Mouse (Mus musculus) embryo, embryonic 11 days (tissue): Measurements from ENCODE around the gene Best2.

Experiments used
- DNase-seq: peaks from one replicate; pipeline ENCODE4 v3.0.0-alpha.2; 2015

The Best2 gene

GRCm38 (mm10) chr8:84981644-84982498, 32.5 kb downstream of the Best2 start:
- no peak for DNase-seq

- peak; percentile 45 for DNase-seq
Measured at GRCm38 (mm10) chr8:84980622-84981358, 33.5 kb downstream of the Best2 start.

GRCm38 (mm10) chr8:84979599-84980421, 34.5 kb downstream of the Best2 start:
- peak; percentile 91 for DNase-seq

GRCm38 (mm10) chr8:84978248-84978940, 35.9 kb downstream of the Best2 start, which contains the start of gene Junb:
TSS of gene Junb (minus strand) at chr8:84978718.
- DNase-seq, result peak; percentile 90

- peak; percentile 76 for DNase-seq
Measured at GRCm38 (mm10) chr8:84977435-84978247, 36.7 kb downstream of the Best2 start.

- DNase-seq, result no peak
Measured at GRCm38 (mm10) chr8:84976763-84977434, 37.4 kb downstream of the Best2 start.

GRCm38 (mm10) chr8:84976031-84976762, 38.1 kb downstream of the Best2 start:
- DNase-seq, result peak; percentile 96

GRCm38 (mm10) chr8:84975434-84975833, 38.9 kb downstream of the Best2 start:
- peak; percentile 53 for DNase-seq

GRCm38 (mm10) chr8:84974543-84975142, 39.7 kb downstream of the Best2 start:
- DNase-seq, result no peak

- peak; percentile 76 for DNase-seq
Measured at GRCm38 (mm10) chr8:84973803-84974542, 40.4 kb downstream of the Best2 start.

GRCm38 (mm10) chr8:84973079-84973478, 41.3 kb downstream of the Best2 start:
- DNase-seq, result no peak

GRCm38 (mm10) chr8:84970913-84971312, 43.4 kb downstream of the Best2 start:
- DNase-seq, result no peak

- DNase-seq, result no peak
Measured at GRCm38 (mm10) chr8:84970135-84970790, 44.1 kb downstream of the Best2 start.

- DNase-seq, result peak; percentile 89
Measured at GRCm38 (mm10) chr8:84969241-84970134, 44.8 kb downstream of the Best2 start, which contains the start of the genes Gm49661, Prdx2 and Rnaseh2a. TSS of gene Gm49661 (minus strand) at chr8:84969433. TSS of gene Prdx2 (plus strand) at chr8:84969587. TSS of gene Rnaseh2a (minus strand) at chr8:84969767.

- no peak for DNase-seq
Measured at GRCm38 (mm10) chr8:84968650-84969049, 45.7 kb downstream of the Best2 start.

GRCm38 (mm10) chr8:84967532-84968304, 46.6 kb downstream of the Best2 start:
- DNase-seq, result no peak
